Mouse (Mus musculus) right cerebral cortex, postnatal 14 days (tissue): ENCODE measurements at regions not wholly inside any gene's neighbourhood (a gene's known extent, or its start where the extent isn't known, plus 50 kb on each side); places are given as distances from the start of the nearest gene placed in this dataset.
A peak's percentile ranks its signal among the peaks of the same experiment; 100 is the strongest.
"Not testable (repeated sequence)": the region's sequence is repeated elsewhere in the genome, so short reads cannot be mapped to it uniquely, and the experiment has no call there.

Experiments
- DNase-seq: peaks from one replicate; pipeline ENCODE4 v3.0.0; 2022

GRCm38 (mm10) chr3:38312121-38312520 lies 172.5 kb downstream of the Ankrd50 start:
- no peak for DNase-seq

DNA sequence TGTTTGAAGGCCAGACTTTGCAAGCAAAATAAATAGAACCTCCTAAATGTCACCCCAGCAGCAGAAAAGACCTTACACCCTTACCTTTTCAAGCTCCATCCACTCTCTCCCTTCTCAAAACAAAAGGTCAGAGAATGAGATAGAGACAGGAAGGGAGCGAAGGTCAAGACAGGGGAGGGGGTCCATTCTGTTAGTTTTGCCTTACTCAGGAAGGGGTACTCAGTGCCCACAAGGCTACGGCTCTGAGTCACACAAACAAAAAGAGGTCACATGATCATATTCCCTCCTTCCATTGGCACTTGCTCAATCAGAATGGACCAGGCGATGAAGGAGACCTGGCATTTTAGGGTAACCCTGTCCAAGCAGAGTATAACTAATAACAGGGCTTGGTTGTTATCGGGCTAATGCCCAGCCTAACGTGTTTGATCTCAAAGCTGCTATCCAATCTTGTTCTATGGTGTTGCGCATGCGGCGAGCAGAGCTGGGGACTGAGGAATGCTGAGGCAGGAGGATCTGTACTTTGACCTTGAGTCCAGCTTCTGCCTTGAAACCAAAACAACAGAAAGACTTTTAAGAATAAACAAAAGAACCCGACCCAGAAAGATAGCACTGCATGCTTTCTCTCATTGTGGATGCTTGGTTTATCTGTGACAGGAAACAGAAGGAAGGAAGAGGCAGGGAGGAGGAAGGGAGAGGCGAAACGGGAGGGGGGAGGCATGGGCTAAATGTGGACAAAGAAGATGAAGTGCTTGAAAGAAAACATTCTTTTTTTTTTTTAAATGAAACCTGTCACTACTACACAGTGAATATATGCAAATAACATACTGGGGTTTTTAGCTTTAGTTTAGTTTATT lies 184.5 kb downstream of the Ankrd50 start:
- DNase-seq: no peak

- no peak for DNase-seq
Observed at GRCm38 (mm10) chr3:38299236-38299897, 185.3 kb downstream of the Ankrd50 start.

- DNase-seq: no peak
Observed at GRCm38 (mm10) chr3:38297499-38297898, 187.1 kb downstream of the Ankrd50 start.

- DNase-seq: no peak
Observed at GRCm38 (mm10) chr3:38289062-38289461, 195.6 kb downstream of the Ankrd50 start.

- DNase-seq: no peak
Observed at GRCm38 (mm10) chr3:38283687-38284124, 200.9 kb downstream of the Ankrd50 start.

- DNase-seq: no peak
Observed at GRCm38 (mm10) chr3:38282891-38283290, 201.8 kb downstream of the Ankrd50 start.

DNA sequence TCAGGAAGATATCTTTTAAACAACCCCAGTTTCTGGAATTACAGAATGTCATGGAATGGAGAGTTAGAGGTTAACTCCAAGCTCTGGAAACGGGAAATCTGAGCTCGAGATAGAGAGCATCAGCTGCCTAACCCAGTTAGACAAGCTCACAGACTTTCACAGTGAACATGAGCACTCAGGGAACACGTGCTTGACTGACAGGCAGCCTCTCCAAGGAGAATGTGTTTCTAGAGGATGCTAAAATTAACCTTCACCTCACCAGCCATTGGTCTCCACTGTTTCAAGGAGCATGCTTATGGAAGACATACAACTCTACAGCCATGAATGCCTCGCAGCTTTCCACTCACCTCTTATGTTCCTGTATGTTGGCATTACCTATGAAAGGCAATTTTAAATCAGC lies 203.0 kb downstream of the Ankrd50 start:
- DNase-seq: no peak

DNA sequence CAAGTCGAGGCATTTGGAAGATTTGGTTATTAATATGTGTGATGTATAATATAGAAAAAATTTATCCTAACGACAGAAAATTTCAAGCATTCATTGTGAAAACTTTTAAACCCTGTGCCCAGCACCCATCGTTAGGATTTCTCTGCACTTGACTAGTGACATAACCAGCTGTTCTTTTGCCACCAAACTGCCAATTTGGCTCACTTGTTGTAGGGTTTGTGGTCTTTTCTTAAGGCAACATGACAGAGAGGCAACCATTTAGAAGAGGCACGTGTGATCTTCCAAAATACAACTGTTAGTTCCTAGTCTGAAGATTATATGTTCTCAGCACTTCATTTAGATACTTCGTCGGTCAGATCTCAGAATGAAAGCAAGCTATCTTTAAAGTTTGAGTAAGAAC lies 203.8 kb downstream of the Ankrd50 start:
- DNase-seq: no peak

- DNase-seq: no peak
Observed at GRCm38 (mm10) chr3:38280105-38280504, 204.5 kb downstream of the Ankrd50 start.

- no peak for DNase-seq
Observed at GRCm38 (mm10) chr3:38276948-38277504, 207.6 kb downstream of the Ankrd50 start.

DNA sequence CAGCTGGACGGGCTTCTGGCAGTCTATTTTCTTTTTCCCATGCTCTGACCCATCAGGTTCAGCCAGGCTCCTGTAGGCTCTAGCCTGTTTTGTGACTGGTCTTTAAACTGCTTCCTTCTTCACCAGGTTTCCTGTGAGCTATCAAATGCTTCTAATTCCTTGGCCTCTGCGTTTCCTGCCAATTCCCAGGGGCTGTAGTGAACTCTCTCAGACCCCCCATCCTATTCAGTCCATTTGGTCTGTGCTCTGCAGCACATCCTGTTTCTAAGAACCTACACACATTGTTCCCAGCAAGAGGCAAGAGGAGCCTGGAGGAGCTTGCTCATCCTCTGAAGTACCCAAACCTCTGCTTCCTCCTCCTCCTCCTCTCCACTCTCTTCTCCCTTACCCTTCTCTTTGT lies 209.3 kb downstream of the Ankrd50 start:
- no peak for DNase-seq

DNA sequence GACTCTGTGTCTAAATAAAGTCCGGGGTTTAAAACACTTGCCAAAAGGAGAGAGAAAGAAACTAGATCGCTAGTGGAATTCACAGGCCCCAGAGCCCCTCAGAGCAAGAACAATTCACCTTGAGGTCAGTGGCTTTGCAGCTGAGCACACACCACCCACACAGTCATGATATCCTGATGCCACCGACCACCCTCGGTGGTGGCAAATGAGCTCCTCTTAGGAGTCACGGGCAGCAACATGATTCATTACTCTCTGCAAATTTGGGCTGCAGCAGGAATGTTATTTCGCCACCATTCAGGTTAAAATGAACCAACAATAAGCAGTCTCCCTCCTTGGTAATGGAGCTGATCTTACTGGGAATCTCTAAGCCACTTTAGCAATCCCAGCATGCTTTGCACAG lies 213.9 kb downstream of the Ankrd50 start:
- no peak for DNase-seq

DNA sequence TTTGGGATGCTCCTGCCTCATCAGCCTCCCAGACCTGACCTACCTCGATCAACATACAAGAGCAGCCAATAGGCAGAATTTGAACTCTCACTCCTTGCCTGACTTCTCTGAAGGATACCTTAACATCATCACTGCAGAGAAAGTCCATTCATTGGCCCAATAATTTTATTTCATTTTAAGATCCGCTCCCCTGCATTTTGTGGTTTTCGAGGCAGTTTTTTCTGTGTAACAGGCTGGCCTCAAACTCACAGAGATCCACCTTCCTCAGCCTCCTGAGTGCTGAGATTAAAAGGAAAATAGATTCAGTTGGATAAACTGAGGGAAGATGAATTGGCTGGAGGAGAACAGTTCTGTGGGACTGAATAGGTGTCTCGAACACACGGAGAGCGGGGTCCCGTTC lies 216.4 kb downstream of the Ankrd50 start:
- DNase-seq: no peak

DNA sequence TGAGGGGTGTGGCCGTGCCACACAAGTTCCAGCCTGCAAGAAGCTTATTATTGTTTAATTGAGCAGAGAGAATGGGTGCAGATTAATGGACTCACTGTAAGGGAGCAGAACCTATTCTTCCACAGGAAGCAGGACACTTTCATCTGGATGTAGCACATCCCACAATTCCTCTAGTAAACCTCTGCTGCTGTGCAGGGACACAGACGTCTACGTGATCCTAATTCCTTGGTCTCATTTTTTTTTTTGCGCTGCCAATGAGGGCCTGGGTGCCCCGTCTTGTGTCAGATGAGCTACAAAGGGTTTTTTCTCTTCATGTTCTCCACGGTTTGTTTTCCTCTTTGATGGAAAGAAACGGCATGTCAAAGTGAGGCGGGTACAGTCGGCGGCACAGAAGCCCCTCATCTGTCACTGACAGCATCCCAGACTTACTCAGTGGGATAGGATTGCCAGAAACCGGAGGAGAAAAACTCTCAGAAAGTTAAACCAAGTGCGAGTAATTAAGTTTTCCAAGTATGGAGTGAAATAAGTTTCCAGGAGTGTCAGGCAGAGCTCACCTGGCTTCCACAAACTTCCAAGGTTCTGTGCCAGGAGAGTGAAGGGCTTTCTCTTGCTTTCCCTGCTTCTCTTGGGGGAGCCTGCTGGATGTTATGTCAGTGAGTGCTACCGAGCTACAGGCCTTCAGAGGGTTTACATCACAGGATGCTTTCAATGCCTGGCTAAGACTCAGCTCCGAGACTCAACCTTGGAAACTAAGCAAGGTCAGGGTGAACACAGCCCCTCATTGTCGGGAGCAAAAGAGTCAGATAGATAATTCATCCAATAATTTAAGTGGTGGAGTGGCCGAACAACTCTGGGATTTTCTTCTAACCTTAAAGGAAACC lies 221.1 kb downstream of the Ankrd50 start:
- no peak for DNase-seq

GRCm38 (mm10) chr3:38261326-38262075 lies 223.1 kb downstream of the Ankrd50 start:
- DNase-seq: no peak

DNA sequence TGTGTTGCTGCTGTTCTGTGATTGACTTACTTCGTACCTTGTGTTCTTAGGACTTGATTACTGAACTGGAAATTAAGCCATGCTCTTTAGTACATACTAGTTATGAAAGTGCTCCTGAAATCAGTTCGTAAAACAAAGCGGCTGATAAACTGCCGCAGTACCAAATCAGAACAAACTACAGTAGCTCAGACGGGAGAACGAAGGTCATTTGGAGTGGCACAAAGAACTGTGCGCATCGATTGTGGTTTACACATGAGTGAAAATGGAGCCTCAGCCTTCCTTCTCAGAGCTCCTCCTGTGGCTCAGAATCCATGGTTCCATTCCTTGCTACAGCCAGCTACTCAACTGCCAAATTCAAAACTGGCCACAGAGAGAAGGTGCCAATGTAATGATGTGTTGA lies 225.4 kb downstream of the Ankrd50 start:
- not testable (repeated sequence) for DNase-seq

- no peak for DNase-seq
Observed at GRCm38 (mm10) chr3:38257843-38258290, 226.8 kb downstream of the Ankrd50 start.

DNA sequence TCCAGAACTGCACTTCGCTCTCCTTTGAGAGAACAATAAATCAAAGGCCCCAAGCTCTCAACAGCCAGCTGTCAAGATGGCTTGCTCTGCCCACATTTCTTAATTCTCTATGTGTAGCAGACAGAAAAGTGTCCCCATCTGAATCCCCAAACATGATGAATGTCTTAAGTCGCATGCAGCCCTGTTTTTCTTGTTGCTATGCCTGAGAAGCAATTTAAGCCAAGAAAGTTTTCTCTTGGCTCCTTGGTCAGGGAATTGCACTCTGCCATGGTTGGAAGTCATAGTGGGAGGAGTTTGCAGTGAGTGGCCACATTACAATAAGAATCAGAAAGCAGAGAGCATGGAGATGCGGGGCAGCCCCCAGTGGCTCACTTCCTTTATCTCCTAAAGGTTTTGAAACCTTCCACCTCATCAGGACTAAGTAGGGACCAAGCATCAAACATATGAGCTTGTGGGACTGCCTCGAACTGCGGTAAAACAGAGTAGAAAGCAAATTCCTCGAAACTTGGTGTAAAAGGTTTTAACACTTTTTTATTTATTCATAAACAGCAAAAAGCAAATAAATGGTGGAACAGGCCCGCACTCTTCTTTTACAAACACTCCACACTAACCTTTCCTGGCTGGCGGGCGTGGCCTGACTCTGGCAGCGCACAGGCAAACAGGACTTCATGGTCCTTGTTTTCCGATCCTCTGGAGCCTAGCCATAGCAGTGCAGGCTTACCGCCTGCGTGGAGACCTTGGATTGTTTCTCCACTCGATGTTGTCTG lies 227.4 kb downstream of the Ankrd50 start:
- DNase-seq: no peak

DNA sequence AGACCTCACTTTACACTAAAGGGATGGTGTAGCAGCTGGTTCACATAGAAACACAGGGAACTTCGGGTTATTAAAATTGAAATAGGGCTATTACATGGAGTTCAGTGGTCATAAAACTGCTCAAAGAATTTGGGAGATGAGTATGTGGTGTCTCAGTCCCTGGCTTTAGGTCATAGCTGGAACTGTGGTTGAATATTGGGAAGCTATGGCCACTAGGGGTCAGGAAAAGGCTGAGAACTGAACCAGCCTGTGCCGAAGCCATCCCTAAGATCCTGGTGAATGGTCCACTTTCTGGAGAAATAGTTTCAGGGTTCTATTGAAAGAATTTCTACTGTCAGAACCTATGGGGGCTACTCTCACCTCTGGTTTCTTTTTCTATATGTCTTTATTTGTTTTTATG lies 229.0 kb downstream of the Ankrd50 start:
- peak; percentile 21 for DNase-seq

GRCm38 (mm10) chr3:38254896-38255295 lies 229.7 kb downstream of the Ankrd50 start:
- peak; percentile 49 for DNase-seq
